Mouse (Mus musculus) forebrain, embryonic 11.5 days (tissue): ENCODE results near the gene Ptprn2. TPM values are rescaled to one million over a fixed set of nuclear protein-coding genes. Genes with fewer than 3 reads are reported as not detected.

Source experiments
- ATAC-seq: fragments of 200-750 bp; cut with Nextera tagmentation; replicated peaks from 2 replicates; pipeline ENCODE4 v1.8.0; 2017; ENCODE audit warnings: moderate TSS enrichment; ENCODE audit not compliant: low FRiP score
- DNase-seq: peaks from one replicate; pipeline ENCODE4 v3.0.0-alpha.2; 2017; ENCODE audit warnings: low spot score
- H3K27ac ChIP-seq: fragments of 300-500 bp; sonication (generic); 2 replicates; pipeline ENCODE4 v1.5.1; 2014; ENCODE audit warnings: low read depth, low read length
- H3K27me3 ChIP-seq: fragments of 300-500 bp; sonication (generic); 2 replicates; pipeline ENCODE4 v1.6.1; 2014; ENCODE audit warnings: mild to moderate bottlenecking, low read length, mixed read lengths; ENCODE audit not compliant: control insufficient read depth, insufficient read depth
- H3K36me3 ChIP-seq: fragments of 300-500 bp; sonication (generic); 2 replicates; pipeline ENCODE4 v1.6.1; 2014; ENCODE audit warnings: mild to moderate bottlenecking, low read length, moderate library complexity, mixed read lengths; ENCODE audit not compliant: control insufficient read depth, insufficient read depth
- H3K4me1 ChIP-seq: fragments of 300-500 bp; sonication (generic); replicated peaks from 2 replicates; pipeline ENCODE4 v1.6.1; 2014; ENCODE audit warnings: low read length, mixed read lengths; ENCODE audit not compliant: control insufficient read depth, insufficient read depth
- H3K4me2 ChIP-seq: fragments of 300-500 bp; sonication (generic); 2 replicates; pipeline ENCODE4 v1.6.1; 2014; ENCODE audit warnings: low read depth, mild to moderate bottlenecking, low read length, moderate library complexity, mixed read lengths; ENCODE audit not compliant: severe bottlenecking
- H3K4me3 ChIP-seq: fragments of 300-500 bp; sonication (generic); 2 replicates; pipeline ENCODE4 v1.5.1; 2014; ENCODE audit warnings: low read depth, low read length
- H3K9ac ChIP-seq: fragments of 300-500 bp; sonication (generic); 2 replicates; pipeline ENCODE4 v1.6.1; 2014; ENCODE audit warnings: low read length
- H3K9me3 ChIP-seq: fragments of 300-500 bp; sonication (generic); 2 replicates; pipeline ENCODE4 v1.6.1; 2016; ENCODE audit warnings: low read length, mixed read lengths; ENCODE audit not compliant: control insufficient read depth
- WGBS: fragments of 180-500 bp; shearing (Covaris S2); extraction: QIAGEN DNeasy Blood & Tissue Kit; methylation state at CpG from one replicate; pipeline ENCODE4 v1.1.7; 2014; 5-methylcytosine and 5-hydroxymethylcytosine counted together
- polyA plus RNA-seq: library from polyadenylated mRNA; unstranded; fragments of >200 nt; fragmentation: Nextera tagmentation; extraction: Ambion mirVana; gene quantifications from 2 replicates; pipeline ENCODE4 v1.2.1, GENCODE M21; 2014

The Ptprn2 gene
- polyA plus RNA-seq, 1 experiment from 2014 or later, result 6.8 TPM

- H3K9ac ChIP-seq, result no peak overlapping the region
- H3K36me3 ChIP-seq, result no peaks in the 10 kb centered on the region
- peaks cover 4% of the 10 kb centered on the region; the same call in 1 of the 2 replicates for H3K4me1 ChIP-seq
- H3K4me2 ChIP-seq, result no peak overlapping the region
- no peak overlapping the region for H3K4me3 ChIP-seq
- WGBS, result 86% methylated on average over 8 of the region's 8 CpGs
- DNase-seq (no peak), ATAC-seq (no peak)
- H3K27ac ChIP-seq, result no peak overlapping the region
- H3K9me3 ChIP-seq, result no peaks in the 10 kb centered on the region
- no peaks in the 10 kb centered on the region for H3K27me3 ChIP-seq
Observed at GRCm38 (mm10) chr12:116598123-116599005, 112.8 kb downstream of the Ptprn2 start.

- no peaks in the 10 kb centered on the region for H3K9me3 ChIP-seq
- H3K27ac ChIP-seq, result no peak overlapping the region
- WGBS, result 64% methylated on average over 1 of the region's 1 CpGs
- H3K4me2 ChIP-seq, result no peak overlapping the region
- no peaks in the 10 kb centered on the region for H3K36me3 ChIP-seq
- H3K4me3 ChIP-seq, result no peak overlapping the region
- peak; percentile 87 for ATAC-seq
- H3K27me3 ChIP-seq, result no peaks in the 10 kb centered on the region
- DNase-seq, result peak; percentile 67
- peaks cover 4% of the 10 kb centered on the region; the same call in 1 of the 2 replicates for H3K4me1 ChIP-seq
- no peak overlapping the region for H3K9ac ChIP-seq
Observed at GRCm38 (mm10) chr12:116599537-116599936, 114.0 kb downstream of the Ptprn2 start.

- Histone ChIP-seq H3K4me2 (no peak overlapping the region), H3K9me3 (no peaks in the 10 kb centered on the region), H3K27ac (no peak overlapping the region), H3K4me3 (no peak overlapping the region), H3K27me3 (no peaks in the 10 kb centered on the region), H3K4me1 (peaks cover 4% of the 10 kb centered on the region; the same call in 1 of the 2 replicates), H3K36me3 (no peaks in the 10 kb centered on the region), H3K9ac (no peak overlapping the region)
- 81% methylated on average over 6 of the region's 6 CpGs for WGBS
- no peak for DNase-seq
- 0 out of 2 replicates have a peak, but pooled peaks have one; percentile 19 for ATAC-seq
Observed at GRCm38 (mm10) chr12:116600054-116600453, 114.5 kb downstream of the Ptprn2 start.

GRCm38 (mm10) chr12:116601395-116601794 lies 115.9 kb downstream of the Ptprn2 start:
- Histone ChIP-seq H3K4me1 (peaks cover 4% of the 10 kb centered on the region; the same call in 1 of the 2 replicates), H3K36me3 (no peaks in the 10 kb centered on the region), H3K4me3 (no peak overlapping the region), H3K9ac (no peak overlapping the region), H3K9me3 (no peaks in the 10 kb centered on the region), H3K27ac (no peak overlapping the region), H3K27me3 (no peaks in the 10 kb centered on the region), H3K4me2 (no peak overlapping the region)
- ATAC-seq (no peak), DNase-seq (no peak)
- WGBS, result 94% methylated on average over 3 of the region's 3 CpGs

GRCm38 (mm10) chr12:116601921-116602320 lies 116.4 kb downstream of the Ptprn2 start:
- H3K4me1 ChIP-seq, result peaks cover 4% of the 10 kb centered on the region; the same call in 1 of the 2 replicates
- DNase-seq (no peak), ATAC-seq (no peak)
- 77% methylated on average over 5 of the region's 5 CpGs for WGBS
- H3K9ac ChIP-seq, result no peak overlapping the region
- no peak overlapping the region for H3K4me3 ChIP-seq
- H3K4me2 ChIP-seq, result no peak overlapping the region
- H3K36me3 ChIP-seq, result no peaks in the 10 kb centered on the region
- H3K27ac ChIP-seq, result no peak overlapping the region
- no peaks in the 10 kb centered on the region for H3K27me3 ChIP-seq
- H3K9me3 ChIP-seq, result no peaks in the 10 kb centered on the region

- WGBS, result 88% methylated on average over 6 of the region's 6 CpGs
- ATAC-seq (no peak), DNase-seq (no peak)
Observed at GRCm38 (mm10) chr12:116608598-116608997, 123.1 kb downstream of the Ptprn2 start.

GRCm38 (mm10) chr12:116619868-116620267 lies 134.3 kb downstream of the Ptprn2 start:
- ATAC-seq (peak; percentile 69), DNase-seq (peak; percentile 77)
- WGBS, result 47% methylated on average over 5 of the region's 5 CpGs
- Histone ChIP-seq H3K36me3 (no peaks in the 10 kb centered on the region), H3K9me3 (no peaks in the 10 kb centered on the region), H3K4me2 (no peak overlapping the region), H3K4me1 (no peaks in the 10 kb centered on the region), H3K27ac (no peak overlapping the region), H3K4me3 (no peak overlapping the region), H3K9ac (no peak overlapping the region), H3K27me3 (no peaks in the 10 kb centered on the region)

More at GRCm38 (mm10) chr12:116608598-116608997, 123.1 kb downstream of the Ptprn2 start:
- H3K4me2 ChIP-seq, result no peak overlapping the region
- H3K4me1 ChIP-seq, result no peaks in the 10 kb centered on the region
- H3K9ac ChIP-seq, result no peak overlapping the region
- H3K27ac ChIP-seq, result no peak overlapping the region
- no peaks in the 10 kb centered on the region for H3K9me3 ChIP-seq
- no peaks in the 10 kb centered on the region for H3K27me3 ChIP-seq
- no peaks in the 10 kb centered on the region for H3K36me3 ChIP-seq
- H3K4me3 ChIP-seq, result no peak overlapping the region

- 80% methylated on average over 3 of the region's 3 CpGs for WGBS
- no peak overlapping the region for H3K4me3 ChIP-seq
- H3K36me3 ChIP-seq, result no peaks in the 10 kb centered on the region
- ATAC-seq (peak; percentile 40; the same call in 1 of the 2 replicates), DNase-seq (no peak)
- H3K4me2 ChIP-seq, result no peak overlapping the region
- H3K9me3 ChIP-seq, result no peaks in the 10 kb centered on the region
- H3K27ac ChIP-seq, result no peak overlapping the region
- no peaks in the 10 kb centered on the region for H3K27me3 ChIP-seq
- no peaks in the 10 kb centered on the region for H3K4me1 ChIP-seq
- no peak overlapping the region for H3K9ac ChIP-seq
Observed at GRCm38 (mm10) chr12:116620299-116620698, 134.8 kb downstream of the Ptprn2 start.
